Mouse (Mus musculus) liver, embryonic 14.5 days (tissue): ENCODE results near the gene 5830473C10Rik.

Experiments used
- CTCF ChIP-seq: IDR thresholded peaks from 2 replicates; pipeline ENCODE4 v1.5.1; 2016; ENCODE audit warnings: antibody characterized with exemption, low read depth, control low read depth
- EP300 ChIP-seq: IDR thresholded peaks from 2 replicates; pipeline ENCODE4 v1.6.1; 2016; ENCODE audit warnings: antibody characterized with exemption, low read depth

DNA sequence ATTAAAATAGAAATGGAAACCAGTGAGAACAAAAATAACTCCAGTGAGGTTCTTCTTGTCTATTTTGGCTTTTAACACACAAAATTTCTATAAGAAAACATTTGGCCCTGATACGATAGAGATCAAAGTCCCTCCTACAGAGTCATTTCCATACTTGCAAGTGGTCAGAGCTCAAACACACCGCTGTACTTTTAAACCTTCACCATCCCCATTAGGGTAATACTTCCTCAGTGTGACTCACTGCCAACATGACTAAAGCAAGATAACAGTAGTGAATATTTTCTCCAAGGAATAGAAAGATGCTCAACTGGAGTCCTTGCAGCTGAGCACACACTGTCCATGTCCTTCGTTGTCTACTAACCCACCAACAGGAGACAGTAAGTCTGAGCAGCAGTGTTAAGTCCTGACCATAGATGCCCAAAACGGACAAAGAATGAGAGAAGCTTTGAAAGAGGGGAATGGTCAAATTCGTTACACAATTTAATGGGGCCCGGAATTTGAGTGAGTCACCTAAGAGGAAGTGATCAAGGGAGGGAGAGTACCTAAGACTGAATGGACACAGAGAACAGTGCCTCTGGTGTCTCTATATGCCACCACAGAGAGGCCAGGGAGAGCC is 51.2 kb downstream of the 5830473C10Rik start:
- TF ChIP-seq CTCF (no peak), EP300 (no peak)
